Mouse (Mus musculus) neural tube, embryonic 10.5 days (tissue): ENCODE measurements around the gene Folr1.

Experiments used
- DNase-seq: peaks from one replicate; pipeline ENCODE4 v3.0.0-alpha.2; 2017; ENCODE audit warnings: low spot score; ENCODE audit errors: extremely low spot score

The Folr1 gene

DNA sequence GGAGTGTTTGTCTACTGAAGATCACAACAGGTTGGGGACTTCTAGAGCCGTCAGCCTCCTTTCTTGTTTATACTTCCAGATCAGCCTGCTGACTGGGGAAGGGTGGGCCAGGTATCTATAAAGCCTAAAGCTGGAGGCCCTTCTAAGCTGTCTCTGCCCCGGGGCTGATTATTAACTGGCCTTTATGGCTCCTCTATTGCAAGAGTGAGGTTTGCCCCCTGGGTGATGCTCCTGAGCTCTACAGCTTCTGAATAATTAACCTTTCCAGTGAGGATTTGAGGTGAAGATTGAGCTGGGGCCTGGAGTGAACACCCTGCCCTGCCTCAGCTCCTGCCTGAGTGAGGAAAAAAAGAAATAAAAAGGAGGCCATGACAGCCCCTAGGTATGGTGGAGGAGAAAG is at the start of gene Folr1:
Gene Folr1, minus strand, starts transcription at position 160 of the 400 bp plus-strand sequence.
- DNase-seq, result no peak

DNA sequence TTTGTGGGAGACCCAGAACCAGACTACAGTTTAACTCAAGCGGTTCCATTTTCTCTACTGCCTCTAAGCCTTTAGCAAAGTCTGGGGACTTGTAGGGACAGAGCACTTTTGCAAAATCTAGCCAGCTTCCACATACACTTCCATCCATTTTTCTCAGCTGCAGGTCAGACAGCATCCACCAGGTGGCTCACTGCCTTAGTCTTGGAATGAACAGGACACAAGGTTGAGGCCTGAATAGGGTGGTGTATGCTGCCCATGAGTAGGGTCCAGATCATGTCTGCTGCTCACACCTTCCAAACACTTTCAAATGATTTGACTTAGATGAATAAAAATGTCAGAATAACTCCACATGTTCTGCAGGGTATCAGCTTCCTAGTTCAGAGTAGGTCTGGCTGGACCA is 47.5 kb upstream of the Folr1 start:
- peak; percentile 68 for DNase-seq

DNA sequence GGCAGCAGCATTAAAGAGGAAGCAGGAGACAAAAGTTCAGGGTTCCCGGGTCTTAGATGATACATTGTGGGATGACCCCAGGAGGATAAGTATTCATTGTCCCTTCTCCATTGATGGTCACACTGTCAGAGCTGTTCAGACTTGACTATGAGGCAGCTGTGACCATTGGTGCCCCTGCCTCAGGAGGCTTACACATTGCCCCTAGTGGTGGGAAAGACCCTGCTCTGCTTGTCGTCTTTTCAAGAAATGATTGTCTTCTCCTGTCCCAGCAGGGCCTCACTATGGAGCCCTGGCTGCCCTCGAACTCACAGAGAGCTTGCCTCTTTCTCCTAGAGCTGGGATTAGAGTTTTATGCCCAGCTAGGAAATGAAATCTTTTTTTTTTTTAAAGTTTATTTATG is 41.4 kb upstream of the Folr1 start:
- no peak for DNase-seq

DNA sequence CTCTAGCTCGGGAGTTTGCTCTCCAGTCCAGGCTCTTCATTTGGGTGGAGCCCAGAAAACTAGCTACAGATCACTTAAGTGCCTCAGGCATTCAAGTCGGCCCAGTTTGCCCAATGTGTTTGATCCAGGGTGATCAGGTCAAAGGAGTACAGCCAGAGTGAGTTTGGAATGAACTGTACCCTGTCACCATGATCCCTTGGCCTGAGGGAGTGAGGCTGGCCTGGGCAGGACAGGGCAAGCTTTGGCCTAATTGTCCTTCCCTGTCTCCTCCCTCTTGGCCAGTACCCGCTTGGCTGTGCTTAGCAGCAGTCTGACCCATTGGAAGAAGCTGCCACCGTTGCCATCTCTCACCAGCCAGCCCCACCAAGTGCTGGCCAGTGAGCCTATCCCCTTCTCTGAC is 39.5 kb upstream of the Folr1 start:
- no peak for DNase-seq

DNA sequence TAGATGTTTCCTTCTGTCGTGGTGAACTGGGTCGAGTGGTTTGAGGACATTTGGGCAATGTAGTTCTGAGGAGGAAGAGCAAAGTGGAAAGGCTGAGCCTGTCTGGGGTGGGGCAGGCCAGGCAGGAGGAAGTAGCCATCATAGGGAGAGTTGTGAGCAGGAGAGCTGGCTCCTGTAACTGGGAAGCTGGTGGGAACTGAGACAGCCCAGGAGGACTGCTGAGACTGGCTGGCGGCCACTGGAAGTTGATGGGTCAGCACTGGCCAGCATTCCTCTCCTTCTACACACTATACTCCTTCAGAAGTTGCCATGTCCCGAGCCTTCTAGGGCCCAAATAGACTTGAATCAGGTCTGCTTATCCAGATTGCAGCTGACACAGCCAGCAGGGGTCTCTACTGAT is 37.8 kb upstream of the Folr1 start:
- DNase-seq, result no peak

DNA sequence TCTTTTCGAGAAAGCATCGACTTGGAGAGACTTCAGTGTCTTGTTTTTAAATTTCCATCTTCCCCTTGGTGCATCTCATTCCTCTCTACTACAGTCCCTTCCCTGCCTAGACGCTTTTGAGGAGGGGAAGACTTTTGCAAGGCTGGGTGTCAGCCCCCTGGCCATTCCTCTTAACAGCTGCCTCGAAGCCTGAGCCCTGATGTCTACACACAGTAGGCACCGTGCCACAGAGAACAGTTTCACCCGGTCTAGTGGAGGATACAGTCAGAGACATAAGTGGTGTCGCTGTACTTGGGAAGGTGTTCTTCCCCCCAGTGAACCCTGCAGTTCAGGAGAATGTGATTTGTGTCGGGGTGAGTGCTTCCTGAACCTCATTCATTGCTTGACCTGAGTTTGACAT is 36.1 kb upstream of the Folr1 start:
- DNase-seq, result no peak

DNA sequence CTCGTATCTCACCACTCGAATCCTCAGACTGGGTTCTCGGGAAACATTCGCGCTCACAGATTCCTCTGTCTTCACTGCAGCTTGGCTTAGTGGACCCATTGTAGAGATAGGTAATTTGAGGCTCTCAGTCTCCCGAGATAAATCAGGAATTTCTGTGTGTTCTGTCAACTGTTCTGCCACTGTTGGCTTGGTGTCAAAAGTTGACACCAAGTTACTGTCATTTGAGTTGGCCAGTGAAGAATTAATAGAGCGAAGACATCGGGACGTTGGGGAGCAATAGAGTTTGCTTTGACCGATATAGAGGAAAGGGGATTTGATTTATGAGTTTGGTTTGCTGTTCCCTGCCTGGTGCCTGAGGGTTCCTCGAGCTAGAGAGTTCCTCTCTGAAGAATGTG is 35.7 kb upstream of the Folr1 start, which contains the start of gene Tomt:
Gene Tomt, minus strand, starts transcription at position 73 of the 395 bp plus-strand sequence.
- no peak for DNase-seq

DNA sequence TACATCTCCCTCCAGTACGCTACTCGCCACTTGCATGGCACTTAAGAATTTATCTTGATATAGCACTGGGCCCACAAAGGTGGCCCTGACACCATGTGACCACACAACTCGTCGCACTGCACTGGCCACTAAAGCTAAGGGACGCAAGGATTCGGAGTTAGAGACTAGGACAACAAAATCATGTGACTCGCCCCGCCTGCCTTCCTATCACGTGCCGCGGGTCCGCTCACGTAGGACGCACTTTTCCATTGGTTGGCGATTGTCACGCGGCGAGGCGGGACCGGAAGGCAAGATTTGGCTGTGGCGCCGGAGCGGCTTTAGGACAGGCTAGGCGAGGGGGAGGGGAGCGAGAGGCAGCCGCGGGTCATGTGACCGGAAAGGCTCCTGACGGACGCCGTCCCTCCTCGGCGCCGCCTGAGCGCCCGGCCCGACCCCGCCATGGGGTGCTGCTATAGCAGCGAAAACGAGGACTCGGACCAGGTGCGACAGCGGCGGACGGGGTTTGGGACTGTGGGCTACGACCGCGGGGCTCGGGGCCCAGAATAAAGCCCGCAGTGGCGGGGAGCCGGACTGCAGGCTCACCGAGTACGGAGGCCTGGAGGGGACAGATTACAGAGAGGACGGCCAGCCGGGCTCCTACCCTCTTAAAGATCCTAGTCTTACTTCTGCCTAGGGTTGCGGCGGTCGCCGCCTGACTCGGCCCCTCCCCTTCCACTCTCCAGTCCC is 35.1 kb upstream of the Folr1 start, which contains the start of gene Lamtor1:
Gene Lamtor1, plus strand, starts transcription at position 344 of the 726 bp plus-strand sequence.
- peak; percentile 99 for DNase-seq

DNA sequence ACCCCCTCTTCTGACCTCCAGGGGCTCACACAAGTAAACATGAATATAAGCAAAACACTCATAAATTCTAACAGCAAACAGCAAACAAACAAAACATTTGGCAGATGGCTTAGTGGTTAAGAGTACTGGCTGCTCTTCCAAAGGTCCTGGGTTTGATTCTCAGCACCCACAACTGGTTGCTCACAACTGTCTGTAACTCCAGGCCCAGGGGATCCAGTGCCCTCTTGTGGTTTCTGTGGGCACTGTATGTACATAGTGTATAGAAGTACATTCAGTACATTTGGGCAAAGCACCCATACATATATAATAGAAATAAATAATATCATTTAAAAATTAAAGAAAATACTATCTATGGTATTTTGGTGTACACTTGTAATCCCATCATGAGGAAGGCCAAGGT is 32.3 kb upstream of the Folr1 start:
- DNase-seq, result no peak

DNA sequence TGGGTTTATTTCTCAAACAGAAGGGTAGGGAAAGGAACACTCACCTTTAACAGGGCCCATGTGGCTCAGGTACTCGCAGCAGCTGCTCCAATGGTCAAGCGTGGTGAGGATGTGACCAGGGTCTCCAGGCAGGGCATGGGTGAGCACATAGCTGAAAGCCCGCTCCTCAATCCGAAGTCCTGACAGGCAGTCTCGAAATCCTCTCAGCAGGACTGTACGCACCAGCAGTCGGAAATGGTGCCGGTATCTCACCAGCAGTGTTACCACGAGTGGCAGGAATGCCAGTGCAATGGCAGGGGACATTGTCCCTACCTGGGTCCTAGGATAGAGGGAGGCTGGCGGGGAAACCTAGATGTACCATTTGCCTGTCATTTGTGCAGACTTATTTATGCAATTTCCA is 31.4 kb upstream of the Folr1 start:
- DNase-seq, result no peak

DNA sequence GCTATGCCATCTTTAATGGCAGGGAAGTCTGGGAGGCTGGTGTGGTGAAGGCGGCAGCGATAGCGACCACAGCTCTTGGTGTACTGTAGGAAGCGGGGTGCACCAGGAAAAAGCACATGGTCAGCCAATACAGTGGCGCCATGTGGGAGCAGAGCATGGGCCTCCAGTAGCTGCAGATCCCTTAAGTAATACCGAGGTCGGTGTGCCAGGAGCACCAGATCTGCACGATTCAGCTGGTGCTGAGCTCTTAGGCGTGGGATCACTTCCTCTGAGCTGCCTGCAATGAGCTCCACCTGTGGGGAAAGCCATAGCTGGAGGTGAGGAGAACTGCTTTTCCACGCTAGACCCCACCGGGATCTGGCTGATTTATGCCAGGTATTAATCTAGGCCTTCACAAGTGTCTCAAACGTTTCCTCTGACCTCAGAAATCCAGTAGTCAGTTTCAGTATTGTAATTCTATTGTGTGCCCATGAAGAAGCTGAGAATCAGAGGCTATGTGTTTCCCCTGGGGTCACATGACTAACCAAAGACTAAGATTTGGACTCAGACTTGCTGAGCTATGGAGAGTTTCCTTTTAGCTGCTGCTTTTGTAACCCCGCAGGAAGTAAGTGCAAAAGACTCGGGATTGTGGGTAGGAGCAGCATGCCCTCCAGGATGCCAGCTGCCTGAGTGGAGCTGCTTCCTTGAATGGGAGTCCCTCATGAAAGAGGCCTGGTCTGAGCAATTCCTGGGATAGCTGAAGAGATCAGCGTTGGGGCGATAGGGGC is 29.9 kb upstream of the Folr1 start:
- no peak for DNase-seq

DNA sequence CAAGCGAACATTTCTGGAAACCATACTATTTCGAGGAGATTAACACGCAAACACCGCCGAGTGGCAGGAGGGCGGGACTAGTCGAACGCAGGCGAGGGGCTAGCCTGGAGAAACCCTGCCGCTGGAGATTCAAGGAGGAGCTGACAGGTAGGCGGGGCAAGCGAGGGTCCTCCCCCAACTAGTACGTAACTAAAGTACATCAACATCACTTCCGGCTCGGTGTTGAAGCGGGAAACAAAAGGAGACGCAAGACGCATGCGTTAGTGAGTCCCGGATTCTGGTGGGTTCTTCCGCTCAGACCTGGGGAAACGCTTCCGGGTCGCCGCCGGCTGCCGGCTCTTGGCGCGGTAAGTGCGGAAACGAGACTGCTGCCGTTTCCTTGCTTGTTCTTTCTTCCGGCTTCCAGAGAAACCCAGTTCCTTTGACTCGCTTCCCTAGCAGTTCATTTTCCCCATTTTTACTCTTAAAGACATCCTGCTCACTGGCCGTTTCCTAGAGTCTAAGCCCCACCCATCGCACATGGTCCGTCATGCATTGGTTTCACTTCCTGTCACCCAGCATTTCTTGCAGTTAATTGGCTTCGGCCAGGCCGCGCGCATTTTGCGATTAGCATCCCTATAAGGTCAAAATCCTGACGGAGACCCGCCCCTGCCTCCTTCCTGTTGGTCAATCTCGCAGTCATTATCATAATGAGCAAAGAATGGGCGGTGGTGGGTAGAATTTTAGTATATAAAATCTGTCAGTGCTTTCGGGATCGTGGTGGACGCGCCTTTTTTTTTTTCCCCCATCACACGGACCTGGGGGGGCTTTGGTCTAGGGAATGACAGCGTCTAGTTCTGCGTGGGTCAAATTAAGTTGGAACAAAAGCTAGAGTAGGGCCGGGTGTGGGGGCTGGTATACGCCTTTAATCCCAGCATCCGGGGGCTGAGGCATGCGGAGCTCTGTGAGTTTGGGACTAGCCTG is 25.8 kb upstream of the Folr1 start:
- peak; percentile 95 for DNase-seq

DNA sequence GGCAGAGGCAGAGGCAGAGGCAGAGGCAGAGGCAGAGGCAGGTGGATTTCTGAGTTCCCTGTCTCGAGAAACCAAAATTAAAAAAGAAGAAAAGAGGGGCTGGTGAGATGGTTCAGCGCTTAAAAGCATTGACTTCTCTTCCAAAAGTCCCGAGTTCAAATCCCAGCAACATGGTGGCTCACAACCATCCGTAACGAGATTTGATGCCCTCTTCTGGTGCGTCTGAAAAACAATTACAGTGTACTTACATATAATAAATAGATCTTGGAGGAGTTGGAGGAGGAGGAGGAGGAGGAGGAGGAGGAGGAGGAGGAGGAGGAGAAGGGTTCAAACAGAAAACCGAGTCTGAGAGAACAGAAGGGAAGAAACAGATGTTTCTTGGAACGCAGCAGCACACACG is 25.1 kb upstream of the Folr1 start:
- no peak for DNase-seq

DNA sequence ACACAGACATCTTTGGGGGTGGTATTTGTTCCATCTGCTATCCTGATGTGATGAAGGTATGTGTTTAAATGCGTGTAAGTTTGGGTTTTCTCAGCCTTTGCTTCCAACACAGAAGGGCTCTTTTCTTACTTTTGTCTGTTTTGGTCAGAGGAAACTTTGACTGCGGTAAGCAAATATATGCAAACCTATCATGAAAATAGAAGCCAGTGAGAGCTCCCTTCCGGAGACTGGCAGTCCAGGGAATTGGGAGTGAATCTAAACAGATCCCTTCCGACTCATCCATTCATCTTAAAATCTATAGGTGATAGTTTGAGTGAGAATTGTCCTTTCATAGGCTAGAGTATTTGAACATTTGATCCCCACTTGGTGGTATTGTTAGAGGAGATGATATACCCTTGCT is 17.9 kb upstream of the Folr1 start:
- DNase-seq, result no peak

DNA sequence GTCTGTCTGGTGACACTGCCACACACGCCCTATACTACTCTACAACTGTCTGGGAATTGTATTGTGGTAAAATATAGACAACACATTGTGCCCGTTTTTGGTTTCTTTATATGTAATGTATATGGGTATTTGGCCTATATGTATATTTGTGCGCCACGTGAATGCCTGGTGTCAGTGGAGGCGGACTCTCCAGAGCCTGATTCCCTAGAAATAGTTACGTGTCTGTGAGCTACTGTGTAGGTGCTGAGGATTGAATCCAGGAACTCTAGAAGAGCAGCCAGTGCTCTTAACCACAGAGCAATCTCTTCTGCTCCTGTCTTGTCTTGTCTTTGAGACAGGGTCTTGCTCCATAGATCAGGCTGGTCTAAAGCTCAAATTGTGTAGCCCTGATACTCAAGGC is 15.7 kb upstream of the Folr1 start:
- no peak for DNase-seq

DNA sequence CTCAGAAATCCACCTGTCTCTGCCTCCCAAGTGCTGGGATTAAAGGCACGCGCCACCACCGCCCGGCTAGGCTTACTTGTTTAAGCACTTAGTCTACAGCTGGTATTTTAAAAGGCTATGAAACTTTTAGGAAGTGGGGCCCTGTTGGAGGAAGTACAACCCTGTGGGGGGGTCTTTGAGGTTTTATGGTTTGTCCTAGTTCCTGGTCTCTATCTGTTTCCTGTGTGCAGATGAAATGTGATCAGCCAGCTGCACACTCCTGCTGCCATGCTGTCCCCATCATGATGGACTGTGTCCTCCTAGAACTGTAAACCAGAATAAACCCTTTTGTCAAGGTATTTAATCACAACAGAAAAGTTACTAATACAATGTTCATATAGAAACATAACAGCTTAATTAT is 13.6 kb upstream of the Folr1 start:
- DNase-seq, result no peak

DNA sequence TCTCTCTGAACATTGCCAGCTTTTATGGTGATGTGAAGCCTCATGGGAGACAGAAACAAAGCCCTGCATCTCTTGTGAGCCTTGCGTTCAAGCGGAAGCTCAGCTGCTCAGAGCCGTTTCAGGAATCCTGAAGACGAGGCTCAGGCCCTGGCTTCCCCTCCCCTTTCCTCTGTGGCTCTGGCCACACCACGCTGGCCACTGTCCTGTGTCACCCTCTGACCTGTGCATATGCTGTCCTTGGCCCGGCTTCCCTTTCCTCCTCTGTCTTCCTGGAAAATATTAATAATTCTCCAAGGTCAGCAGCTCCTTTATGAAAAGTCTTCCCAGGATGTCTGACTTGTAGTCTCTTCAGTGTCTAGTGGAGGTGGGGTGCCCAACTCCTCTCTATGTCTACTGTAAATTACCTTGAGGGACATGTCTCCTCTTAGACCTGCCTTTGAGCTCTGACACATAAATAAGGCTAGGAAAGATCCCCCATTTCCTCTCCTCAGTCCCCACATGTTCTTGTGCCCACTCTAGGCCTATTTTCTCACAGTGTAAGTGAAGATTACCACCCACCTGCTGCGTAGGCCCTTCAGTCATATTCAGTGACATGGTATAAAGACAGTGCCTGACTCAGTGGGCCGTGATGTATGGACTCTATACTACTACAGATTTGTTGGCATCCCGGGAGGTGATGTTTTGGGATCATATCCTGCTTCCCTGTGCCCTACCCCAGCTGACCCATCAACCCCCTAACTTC is 12.0 kb upstream of the Folr1 start:
- DNase-seq, result no peak

DNA sequence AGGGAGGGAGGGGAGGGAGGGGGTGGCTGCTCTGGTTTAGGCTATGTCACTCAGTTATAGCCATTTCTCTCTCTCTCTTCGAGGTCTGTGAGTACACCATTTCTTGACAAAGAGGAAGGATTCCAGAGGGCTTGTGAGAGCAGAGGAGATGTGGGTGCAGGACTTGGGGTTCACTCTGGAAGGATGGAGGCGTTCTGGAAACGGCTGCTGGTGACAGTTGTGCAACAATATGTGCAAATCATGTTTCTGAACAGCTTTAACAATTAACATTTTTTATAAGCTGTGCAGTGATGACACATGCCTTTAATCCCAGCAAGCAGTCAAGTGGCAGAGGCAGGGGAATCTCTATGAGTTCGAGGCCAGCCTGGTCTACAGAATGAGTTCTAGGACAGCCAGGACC is 10.3 kb upstream of the Folr1 start:
- no peak for DNase-seq

DNA sequence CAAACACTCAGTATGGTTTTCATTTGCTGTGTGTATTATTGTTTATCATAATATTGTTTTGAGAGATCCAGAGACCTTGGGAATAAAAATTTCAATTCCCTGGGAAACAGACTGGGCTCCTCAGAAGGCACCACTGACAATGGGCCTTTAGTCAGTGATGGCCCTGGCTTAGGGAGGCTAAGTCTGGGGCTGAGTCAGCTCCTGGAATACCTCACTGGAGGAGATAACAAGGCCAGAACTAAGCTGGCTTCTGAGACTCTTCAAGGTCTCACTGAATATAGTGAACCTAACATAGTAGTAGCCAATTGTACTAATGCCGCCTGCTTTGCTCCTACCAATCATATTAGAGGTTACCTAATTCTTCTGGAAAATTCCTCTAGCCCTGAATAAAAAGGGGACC is 5.4 kb upstream of the Folr1 start:
- no peak for DNase-seq

DNA sequence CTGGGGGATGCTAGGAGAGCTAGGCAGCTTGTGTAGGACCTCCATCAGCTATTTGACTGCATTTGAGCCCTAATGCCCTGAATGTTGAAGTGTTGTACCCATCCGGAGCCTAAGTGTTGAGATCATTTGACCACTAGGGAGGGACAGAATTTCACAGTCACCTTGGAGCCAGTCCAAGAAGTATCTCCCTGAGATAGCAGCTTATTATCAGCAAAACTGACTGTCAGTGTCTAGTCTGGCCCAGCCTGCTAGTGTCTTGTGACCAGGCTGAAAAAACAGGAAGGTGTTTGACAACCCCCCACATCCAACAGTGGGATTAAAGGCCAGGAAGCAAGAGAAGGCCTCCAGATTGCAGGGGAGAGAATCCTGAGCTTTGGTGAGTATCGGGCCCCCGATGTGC is 708 bp upstream of the Folr1 start:
- no peak for DNase-seq

DNA sequence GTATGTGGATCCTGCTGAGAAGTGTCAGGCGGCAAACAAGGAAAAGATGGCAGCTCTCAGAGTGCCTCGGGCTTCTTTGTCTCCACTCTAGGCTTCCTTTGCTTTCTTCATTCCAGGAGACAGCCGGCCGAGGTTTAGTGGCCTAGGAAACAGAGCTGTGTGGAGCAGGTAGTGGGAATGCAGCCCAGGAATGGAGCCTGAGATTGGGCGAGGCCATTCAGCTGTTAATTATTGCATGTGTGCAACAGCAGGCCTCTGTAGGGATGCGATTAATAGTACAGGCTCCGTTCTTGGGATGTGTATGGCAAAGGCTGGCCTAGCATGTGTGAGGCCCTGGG is 1.5 kb downstream of the Folr1 start:
- DNase-seq, result no peak
